Mouse (Mus musculus) forebrain, embryonic 13.5 days (tissue): ENCODE results near the gene 1500011B03Rik. TPM values are rescaled to one million over a fixed set of nuclear protein-coding genes. Genes with fewer than 3 reads are reported as not detected.
A peak's percentile ranks its signal among the peaks of the same experiment; 100 is the strongest.

Experiments used
- ATAC-seq: fragments of 200-750 bp; cut with Nextera tagmentation; 2 replicates; pipeline ENCODE4 v1.8.0; 2017
- H3K27ac ChIP-seq: fragments of 300-500 bp; sonication (generic); 2 replicates; pipeline ENCODE4 v1.5.1; 2015; ENCODE audit warnings: inconsistent platforms, mild to moderate bottlenecking, moderate library complexity
- H3K27me3 ChIP-seq: fragments of 300-500 bp; sonication (generic); 2 replicates; pipeline ENCODE4 v1.6.1; 2015; ENCODE audit warnings: mild to moderate bottlenecking, inconsistent platforms
- H3K36me3 ChIP-seq: fragments of 300-500 bp; sonication (generic); 2 replicates; pipeline ENCODE4 v1.6.1; 2015; ENCODE audit warnings: mild to moderate bottlenecking, inconsistent platforms; ENCODE audit not compliant: poor library complexity, severe bottlenecking
- H3K4me1 ChIP-seq: fragments of 300-500 bp; sonication (generic); 2 replicates; pipeline ENCODE4 v1.6.1; 2015; ENCODE audit warnings: inconsistent platforms
- H3K4me2 ChIP-seq: fragments of 300-500 bp; sonication (generic); 2 replicates; pipeline ENCODE4 v1.6.1; 2015; ENCODE audit warnings: inconsistent platforms, mild to moderate bottlenecking, moderate library complexity
- H3K4me3 ChIP-seq: fragments of 300-500 bp; sonication (generic); 2 replicates; pipeline ENCODE4 v1.5.1; 2015; ENCODE audit warnings: mild to moderate bottlenecking, inconsistent platforms
- H3K9ac ChIP-seq: fragments of 300-500 bp; sonication (generic); 2 replicates; pipeline ENCODE4 v1.6.1; 2015; ENCODE audit warnings: mild to moderate bottlenecking, inconsistent platforms
- H3K9me3 ChIP-seq: fragments of 300-500 bp; sonication (generic); replicated peaks from 2 replicates; pipeline ENCODE4 v1.6.1; 2016; ENCODE audit warnings: inconsistent platforms
- WGBS: fragments of 180-500 bp; shearing (Covaris S2); methylation state at CpG from one replicate; pipeline ENCODE4 v1.1.7; 2015; 5-methylcytosine and 5-hydroxymethylcytosine counted together
- polyA plus RNA-seq: library from polyadenylated mRNA; unstranded; fragments of >200 nt; fragmentation: Nextera tagmentation; extraction: Ambion mirVana; gene quantifications from 2 replicates; pipeline ENCODE4 v1.2.1, GENCODE M21; 2015

Gene 1500011B03Rik
- polyA plus RNA-seq, 1 experiment from 2014 or later, result 184 TPM

DNA sequence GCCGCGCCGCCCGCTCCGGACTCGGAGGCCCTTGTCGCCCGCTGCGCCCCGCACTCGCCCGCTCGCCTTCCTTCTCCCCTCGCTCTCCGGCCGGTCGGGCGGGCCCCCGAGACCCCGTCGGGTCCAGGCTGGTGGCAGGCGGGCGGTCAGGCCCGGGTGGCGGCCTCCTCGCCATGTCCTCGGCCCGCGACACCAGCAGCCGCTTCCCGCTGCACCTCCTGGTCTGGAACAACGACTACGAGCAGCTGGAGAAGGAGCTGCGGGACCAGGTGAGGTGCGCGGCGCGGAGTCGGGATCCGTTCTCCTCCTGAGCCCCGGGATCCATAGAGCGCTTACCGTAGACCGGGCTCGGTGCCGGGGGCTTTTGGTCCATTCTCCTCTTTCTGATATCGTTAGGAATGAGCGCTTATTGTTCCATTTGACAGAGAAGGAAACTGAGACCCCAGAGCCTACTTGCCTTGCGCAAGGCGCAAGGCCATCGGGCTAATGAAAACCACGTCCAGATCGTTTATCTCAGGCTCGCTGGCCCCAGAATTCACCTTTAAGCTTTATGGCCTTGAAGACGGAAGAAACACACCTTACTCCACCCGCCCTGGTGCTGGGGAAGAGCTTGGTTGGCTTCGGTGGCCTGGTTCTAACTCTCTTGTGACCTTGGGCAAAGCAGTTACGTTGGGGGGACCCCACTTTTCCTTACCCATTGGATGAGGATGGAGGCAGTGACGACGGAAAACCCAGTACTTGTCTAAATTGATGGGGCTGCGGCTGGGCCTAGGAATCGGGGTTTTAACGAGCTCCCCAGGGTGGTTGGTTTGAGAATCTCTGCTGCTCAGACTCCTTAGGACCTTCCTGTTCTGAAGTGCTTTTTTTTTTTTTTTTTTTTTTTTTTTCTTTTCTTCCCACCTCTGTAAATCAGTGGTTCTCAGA is 48.0 kb downstream of the 1500011B03Rik start, which contains the start of gene Git2:
Git2 (minus strand) TSS at position 462 of the 924 bp plus-strand sequence.
- under 1% methylated on average over 63 of the region's 63 CpGs for WGBS
- H3K4me1 ChIP-seq, result peaks cover 55% of the 10 kb centered on the region
- H3K9ac ChIP-seq, result peak within 1 kb of the TSS; percentile 97
- H3K4me2 ChIP-seq, result peak within 1 kb of the TSS; percentile 88
- H3K27ac ChIP-seq, result peak within 1 kb of the TSS; percentile 93
- H3K9me3 ChIP-seq, result no peaks in the 10 kb centered on the region
- peak within 1 kb of the TSS; percentile 98 for H3K4me3 ChIP-seq
- no peaks in the 10 kb centered on the region for H3K36me3 ChIP-seq
- no peaks in the 10 kb centered on the region for H3K27me3 ChIP-seq
- ATAC-seq, result no peak

DNA sequence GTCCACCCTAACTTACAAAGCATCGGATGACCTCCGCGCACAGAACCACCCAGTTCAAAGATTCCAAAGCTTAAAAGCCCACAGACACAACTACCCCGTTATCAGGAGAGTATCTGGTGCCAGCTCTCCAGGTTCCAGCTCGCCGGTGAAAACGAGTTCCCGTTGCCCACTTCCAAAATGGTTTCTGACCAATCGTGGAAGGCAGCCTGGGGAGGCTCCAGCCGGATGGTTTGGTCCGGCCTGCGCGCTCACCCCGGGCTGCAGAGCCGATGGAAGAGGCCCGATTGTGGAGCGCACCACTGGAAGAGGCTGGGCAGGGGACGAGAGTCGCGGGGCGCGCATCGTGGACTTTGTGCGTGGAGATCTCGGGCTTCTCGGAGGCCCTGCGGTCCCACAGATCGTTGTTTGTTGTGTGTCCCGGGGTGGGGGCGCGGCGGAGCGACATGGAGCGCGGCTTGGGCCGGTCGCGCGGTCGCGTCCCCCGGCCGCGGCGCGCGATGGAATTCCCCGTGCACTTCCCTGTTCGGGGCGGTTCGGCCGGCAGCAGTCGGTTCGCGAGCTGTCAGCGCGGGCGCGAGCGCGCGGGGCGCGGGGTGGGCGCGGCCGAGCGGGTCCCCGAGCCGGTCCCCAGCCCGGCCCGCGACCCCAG is 48.7 kb downstream of the 1500011B03Rik start, which contains the start of gene Ankrd13a:
Ankrd13a (plus strand) TSS at position 275 of the 649 bp plus-strand sequence.
- peak within 1 kb of the TSS; percentile 98 for H3K4me3 ChIP-seq
- no peaks in the 10 kb centered on the region for H3K27me3 ChIP-seq
- under 1% methylated on average over 35 of the region's 73 CpGs for WGBS
- H3K27ac ChIP-seq, result peak within 1 kb of the TSS; percentile 93
- no peaks in the 10 kb centered on the region for H3K9me3 ChIP-seq
- no peaks in the 10 kb centered on the region for H3K36me3 ChIP-seq
- peaks cover 55% of the 10 kb centered on the region for H3K4me1 ChIP-seq
- H3K4me2 ChIP-seq, result peak within 1 kb of the TSS; percentile 88
- H3K9ac ChIP-seq, result peak within 1 kb of the TSS; percentile 97
- peak; percentile 90 for ATAC-seq

DNA sequence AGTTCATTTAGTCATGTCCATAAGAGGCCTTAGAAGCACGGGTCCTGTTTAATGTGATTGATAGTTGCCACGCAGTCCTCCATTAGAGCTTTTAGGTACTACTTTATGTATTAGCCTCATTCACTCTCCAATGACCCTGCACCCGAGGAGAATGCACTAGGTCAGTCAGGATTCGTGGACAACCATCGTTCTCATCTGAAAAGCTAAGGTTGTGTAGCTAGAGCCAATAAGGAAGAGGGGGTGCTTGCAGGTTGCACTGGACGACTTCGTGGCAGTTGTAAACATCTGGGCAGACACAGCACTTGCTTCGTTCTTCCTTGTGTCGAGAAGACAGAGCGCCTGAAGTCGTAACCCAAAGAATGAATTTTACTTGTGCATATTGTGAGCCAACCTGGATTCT is 49.5 kb downstream of the 1500011B03Rik start:
- ATAC-seq, result peak; percentile 9; the same call in 1 of the 2 replicates
- under 1% methylated on average over 11 of the region's 11 CpGs for WGBS
- peak overlapping the region; percentile 88 for H3K4me2 ChIP-seq

DNA sequence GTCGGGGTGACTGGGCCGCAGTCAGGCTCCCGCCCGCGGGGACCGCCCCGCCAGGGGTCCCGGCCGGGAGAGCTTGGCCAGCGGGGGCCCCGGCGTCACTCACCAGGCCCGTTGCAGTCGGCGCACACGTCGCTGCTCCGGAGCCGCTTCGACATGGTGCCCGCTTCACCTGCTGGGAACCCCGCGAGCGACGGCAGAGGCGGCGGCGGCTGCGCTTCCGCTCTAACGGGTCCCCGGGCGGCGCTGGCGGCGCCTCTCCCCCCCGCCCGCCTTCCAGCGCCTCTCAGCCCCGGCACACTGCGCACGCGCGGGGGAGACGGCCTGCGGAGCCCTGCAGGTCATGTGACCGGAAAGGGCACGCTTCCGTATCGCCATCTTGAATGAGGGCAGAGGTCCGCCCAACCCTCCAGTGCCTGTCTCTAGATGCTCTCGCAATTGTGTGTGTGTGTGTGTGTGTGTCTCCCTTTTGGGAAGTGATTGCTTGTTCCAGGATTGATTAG is 50.0 kb downstream of the 1500011B03Rik start:
- Histone ChIP-seq H3K4me2 (peak overlapping the region; percentile 88), H3K9me3 (no peaks in the 10 kb centered on the region), H3K27me3 (no peaks in the 10 kb centered on the region), H3K4me1 (peaks cover 52% of the 10 kb centered on the region), H3K27ac (peak overlapping the region; percentile 93), H3K9ac (peak overlapping the region; percentile 97), H3K36me3 (no peaks in the 10 kb centered on the region), H3K4me3 (peak overlapping the region; percentile 98)
- peak; percentile 86 for ATAC-seq
- WGBS, result under 1% methylated on average over 52 of the region's 52 CpGs

More for the DNA sequence above, 49.5 kb downstream of the 1500011B03Rik start:
- Histone ChIP-seq H3K36me3 (no peaks in the 10 kb centered on the region), H3K4me1 (peaks cover 54% of the 10 kb centered on the region), H3K9me3 (no peaks in the 10 kb centered on the region), H3K4me3 (peak overlapping the region; percentile 98), H3K27me3 (no peaks in the 10 kb centered on the region), H3K9ac (peak overlapping the region; percentile 97), H3K27ac (peak overlapping the region; percentile 93)

DNA sequence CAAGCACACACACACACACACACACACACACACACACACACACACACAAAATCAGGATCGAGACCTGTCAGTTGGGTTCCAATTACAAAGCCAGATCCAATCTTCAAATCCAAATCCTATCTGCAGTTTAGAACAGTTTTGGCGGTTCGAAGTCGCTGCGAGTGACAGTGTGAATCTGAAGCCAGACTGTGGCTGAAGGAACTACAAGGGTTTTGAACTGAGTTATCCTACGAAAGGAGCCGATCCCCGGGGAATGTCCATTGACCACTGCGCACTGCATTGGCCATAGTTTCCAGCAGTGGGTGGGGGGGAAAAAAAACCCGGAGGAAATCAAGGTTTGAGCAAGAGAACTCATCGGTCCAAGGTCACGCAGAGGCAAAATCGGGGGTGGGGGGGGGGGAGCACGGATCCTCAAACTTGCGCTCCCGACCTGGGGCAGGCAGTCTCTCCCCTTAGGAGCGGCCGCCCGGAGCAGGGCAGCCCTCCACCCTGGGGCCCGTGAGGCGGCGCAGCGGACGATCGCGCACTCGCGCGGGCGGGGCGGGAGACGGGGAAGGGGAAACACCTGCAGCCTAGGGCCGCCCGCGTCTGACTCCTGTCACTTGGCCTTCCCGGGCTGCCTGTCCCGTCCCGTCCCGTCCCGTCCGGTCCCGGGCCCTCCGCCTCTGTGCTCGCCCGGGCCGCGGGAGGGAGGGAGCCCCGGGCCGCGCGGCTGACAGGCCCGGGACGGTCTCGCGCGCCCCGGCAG is 50.6 kb downstream of the 1500011B03Rik start:
- ATAC-seq, result peak; percentile 47
- Histone ChIP-seq H3K9me3 (no peaks in the 10 kb centered on the region), H3K4me1 (peaks cover 47% of the 10 kb centered on the region), H3K27me3 (no peaks in the 10 kb centered on the region), H3K9ac (peak overlapping the region; percentile 97), H3K36me3 (no peaks in the 10 kb centered on the region), H3K4me2 (peak overlapping the region; percentile 88), H3K27ac (peak overlapping the region; percentile 93), H3K4me3 (peak overlapping the region; percentile 98)
- under 1% methylated on average over 26 of the region's 57 CpGs for WGBS

DNA sequence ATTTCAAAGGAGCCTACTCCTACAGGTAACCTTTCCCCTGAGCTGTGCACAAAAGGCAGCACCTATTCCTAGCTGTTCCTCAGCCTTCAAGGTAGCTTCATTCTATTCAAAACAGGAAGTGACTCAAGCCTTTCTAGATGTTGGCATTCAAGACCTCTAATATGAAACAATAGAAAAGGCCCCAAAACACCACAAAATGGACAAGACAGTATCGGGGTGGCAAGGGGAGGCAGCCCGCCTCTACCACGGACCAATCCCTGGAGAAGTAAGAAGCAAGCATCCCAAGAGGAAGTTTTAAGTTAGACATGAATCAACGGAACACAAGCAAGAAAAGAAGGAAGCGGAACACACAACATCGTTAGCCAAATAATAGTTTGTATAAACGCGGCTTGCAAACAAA is 51.5 kb downstream of the 1500011B03Rik start:
- Histone ChIP-seq H3K27me3 (no peaks in the 10 kb centered on the region), H3K4me3 (peak overlapping the region; percentile 98), H3K4me2 (peak overlapping the region; percentile 88), H3K36me3 (no peaks in the 10 kb centered on the region), H3K27ac (no peak overlapping the region), H3K4me1 (peaks cover 42% of the 10 kb centered on the region), H3K9ac (peak overlapping the region; percentile 97), H3K9me3 (no peaks in the 10 kb centered on the region)
- WGBS, result 63% methylated on average over 8 of the region's 8 CpGs
- no peak for ATAC-seq

DNA sequence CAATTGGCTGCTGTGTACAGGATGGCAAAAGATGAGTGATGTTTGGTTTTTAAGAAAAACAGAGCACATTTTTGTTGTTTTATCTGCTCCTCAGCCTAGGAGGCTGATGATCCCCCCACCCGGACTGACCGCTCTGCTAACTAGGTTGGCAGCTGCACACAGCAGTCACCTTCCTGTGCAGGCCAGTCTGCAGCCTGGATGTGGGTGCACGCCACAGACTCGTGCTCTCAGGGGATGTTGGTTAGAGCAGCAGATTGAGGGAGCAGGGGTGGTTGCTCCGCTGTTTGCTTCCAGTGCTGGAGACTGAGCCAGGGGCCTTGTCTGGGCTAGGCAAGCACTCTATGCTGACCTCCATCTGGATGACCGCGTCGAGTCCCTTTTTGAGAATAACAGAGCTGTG is 53.5 kb downstream of the 1500011B03Rik start:
- Histone ChIP-seq H3K27ac (no peak overlapping the region), H3K27me3 (no peaks in the 10 kb centered on the region), H3K4me2 (no peak overlapping the region), H3K36me3 (peaks cover 15% of the 10 kb centered on the region), H3K4me1 (peaks cover 27% of the 10 kb centered on the region), H3K9me3 (no peaks in the 10 kb centered on the region), H3K4me3 (no peak overlapping the region), H3K9ac (no peak overlapping the region)
- no peak for ATAC-seq
- 94% methylated on average over 8 of the region's 8 CpGs for WGBS

DNA sequence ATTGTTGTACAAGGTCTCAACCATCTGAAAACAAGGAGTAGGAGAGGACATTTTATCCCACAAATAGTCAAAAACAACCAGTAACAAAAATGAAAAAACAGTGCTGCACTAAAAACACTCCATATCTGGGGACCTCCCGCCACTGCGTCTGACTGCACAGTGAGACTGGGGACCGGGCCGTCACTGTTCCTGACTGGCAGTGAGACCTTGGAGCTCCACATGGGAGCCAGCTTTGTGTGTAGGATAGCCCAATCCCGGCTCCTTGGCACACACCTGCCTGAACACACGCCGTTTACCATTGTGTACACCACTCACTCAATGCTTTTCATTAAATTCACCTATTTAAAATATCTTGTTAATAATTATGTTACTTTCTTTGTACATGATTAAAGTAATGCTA is 56.1 kb downstream of the 1500011B03Rik start:
- no peak overlapping the region for H3K27ac ChIP-seq
- H3K4me2 ChIP-seq, result no peak overlapping the region
- peaks cover 17% of the 10 kb centered on the region for H3K4me1 ChIP-seq
- no peak for ATAC-seq
- no peak overlapping the region for H3K4me3 ChIP-seq
- no peaks in the 10 kb centered on the region for H3K27me3 ChIP-seq
- H3K9me3 ChIP-seq, result no peaks in the 10 kb centered on the region
- no peak overlapping the region for H3K9ac ChIP-seq
- H3K36me3 ChIP-seq, result peaks cover 39% of the 10 kb centered on the region
- WGBS, result 80% methylated on average over 7 of the region's 7 CpGs

DNA sequence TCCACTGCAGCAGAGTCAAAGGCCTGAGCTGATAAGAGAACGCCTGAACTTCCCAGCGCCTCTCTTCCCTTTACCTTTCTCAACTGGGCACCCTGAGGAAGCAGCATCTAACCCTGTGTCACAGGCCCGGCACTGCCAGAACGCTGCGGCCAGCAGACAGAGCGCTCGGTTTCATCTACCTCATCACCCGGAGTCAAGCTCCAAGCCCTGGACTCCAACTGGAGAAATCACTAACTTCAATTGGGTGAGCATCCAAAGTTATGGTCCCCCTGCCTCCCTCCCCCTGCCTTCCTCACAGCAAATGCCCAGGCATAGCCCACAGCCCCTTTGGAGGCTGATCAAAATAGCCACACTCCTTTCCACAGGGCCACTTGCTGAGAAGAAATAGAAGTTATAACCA is 56.6 kb downstream of the 1500011B03Rik start:
- Histone ChIP-seq H3K9ac (no peak overlapping the region), H3K36me3 (peaks cover 44% of the 10 kb centered on the region), H3K4me1 (peaks cover 12% of the 10 kb centered on the region), H3K4me2 (no peak overlapping the region), H3K9me3 (no peaks in the 10 kb centered on the region), H3K27me3 (no peaks in the 10 kb centered on the region), H3K27ac (no peak overlapping the region), H3K4me3 (no peak overlapping the region)
- 91% methylated on average over 8 of the region's 8 CpGs for WGBS
- ATAC-seq, result no peak

DNA sequence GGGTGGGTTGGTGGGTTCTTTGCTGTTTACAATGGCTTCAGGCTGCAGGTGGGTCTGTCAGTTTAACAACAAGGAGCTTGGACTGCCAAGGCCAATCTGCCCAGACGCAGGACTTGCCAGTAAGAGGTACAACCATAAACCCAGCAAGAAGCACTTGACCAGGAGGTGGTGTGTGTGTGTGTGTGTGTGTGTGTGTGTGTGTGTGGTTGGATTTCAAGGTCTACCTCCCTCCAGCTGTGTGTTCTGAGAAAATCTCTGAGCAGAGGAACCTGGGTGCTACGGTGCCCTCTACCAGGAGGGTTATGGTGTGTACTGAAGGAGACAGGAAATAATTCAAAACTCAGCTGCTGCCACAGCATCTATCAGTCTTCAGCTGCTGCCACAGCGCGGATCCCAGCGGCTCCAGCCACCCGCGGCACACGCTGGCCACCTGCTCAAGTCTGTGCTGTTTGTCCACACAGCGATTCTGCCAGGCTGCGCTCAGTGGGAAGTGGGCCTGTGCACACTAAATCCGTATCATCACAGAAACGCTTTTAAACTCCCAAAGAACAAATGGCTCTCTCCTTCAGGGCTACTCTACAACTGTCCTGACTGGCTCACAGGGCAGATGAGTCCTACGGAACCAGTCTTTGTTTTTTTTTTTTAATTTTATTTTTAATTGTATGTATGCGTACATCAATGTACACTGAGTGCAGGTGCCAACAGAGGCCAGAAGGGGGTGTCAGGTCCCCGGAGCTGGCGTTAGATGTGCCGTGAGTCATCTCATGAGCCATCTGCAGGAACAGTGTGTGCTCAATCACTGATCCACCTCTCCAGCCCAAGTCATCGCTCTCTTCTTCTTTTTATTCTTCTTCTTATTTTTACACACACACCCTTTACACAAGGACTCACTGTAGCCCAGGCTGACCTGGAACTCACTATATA is 58.2 kb downstream of the 1500011B03Rik start:
- Histone ChIP-seq H3K27me3 (no peaks in the 10 kb centered on the region), H3K4me3 (no peak overlapping the region), H3K27ac (no peak overlapping the region), H3K4me2 (no peak overlapping the region), H3K9ac (no peak overlapping the region), H3K36me3 (peaks cover 60% of the 10 kb centered on the region), H3K9me3 (no peaks in the 10 kb centered on the region), H3K4me1 (no peaks in the 10 kb centered on the region; the same call in 1 of the 2 replicates)
- ATAC-seq, result no peak
- WGBS, result 89% methylated on average over 18 of the region's 18 CpGs

DNA sequence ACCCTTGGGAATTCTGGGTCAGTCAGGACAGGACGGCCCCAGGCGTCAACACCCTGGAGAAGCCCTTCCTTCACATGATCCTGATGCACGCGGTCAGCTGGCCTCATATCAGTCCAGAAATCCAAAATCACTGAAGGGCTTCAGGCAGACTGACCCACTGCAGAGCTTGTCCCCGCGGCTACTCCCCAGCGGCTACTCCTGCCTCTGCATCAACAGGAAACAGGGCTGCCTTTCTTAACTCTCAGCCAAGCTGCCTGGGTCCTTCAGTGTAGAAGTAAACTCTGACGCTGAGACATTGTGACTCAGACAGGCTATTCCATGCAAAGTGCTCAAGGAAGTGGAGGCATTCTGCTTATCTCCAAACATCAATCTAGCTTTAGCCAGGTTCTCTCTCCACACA is 61.3 kb downstream of the 1500011B03Rik start:
- WGBS, result 93% methylated on average over 8 of the region's 8 CpGs
- H3K9ac ChIP-seq, result no peak overlapping the region
- H3K27me3 ChIP-seq, result no peaks in the 10 kb centered on the region
- no peaks in the 10 kb centered on the region for H3K9me3 ChIP-seq
- no peak overlapping the region for H3K27ac ChIP-seq
- no peak overlapping the region for H3K4me3 ChIP-seq
- H3K36me3 ChIP-seq, result peaks cover 82% of the 10 kb centered on the region
- no peak overlapping the region for H3K4me2 ChIP-seq
- no peaks in the 10 kb centered on the region for H3K4me1 ChIP-seq
- ATAC-seq, result no peak
